Mouse (Mus musculus) liver, embryonic 12.5 days (tissue): Measurements from ENCODE around the gene Grb10. TPM values are rescaled to one million over a fixed set of nuclear protein-coding genes. Genes with fewer than 3 reads are reported as not detected.

Experiments
- polyA plus RNA-seq: library from polyadenylated mRNA; unstranded; fragments of >200 nt; fragmentation: Nextera tagmentation; extraction: Ambion mirVana; gene quantifications from 2 replicates; pipeline ENCODE4 v1.2.1, GENCODE M21; 2016

The Grb10 gene
- polyA plus RNA-seq, 1 experiment from 2014 or later = 206 TPM

Other genes starting within 250 kb of the Grb10 start
- gene Fignl1, start 229.7 kb downstream of the Grb10 start, polyA plus RNA-seq = 126 and 130 TPM in 2 replicates
- gene Ddc, start 140.5 kb downstream of the Grb10 start, polyA plus RNA-seq = 9.3 and 10.4 TPM in 2 replicates